Mouse (Mus musculus): ENCODE data around the gene Sec14l2. TPM values are rescaled to one million over a fixed set of nuclear protein-coding genes. Genes with fewer than 3 reads are reported as not detected.
A peak's percentile ranks its signal among the peaks of the same experiment; 100 is the strongest.

Gene Sec14l2
- total and polyA plus RNA-seq, 3 experiments, result 15.5 to 40.1 TPM; not detected in 1

- Histone ChIP-seq H3K4me1 (ENCODE audit: control insufficient read depth in 1 of 2, insufficient read depth in 2 of 2, low read length in 2 of 2) (no peaks in the 10 kb centered on the region), H3K36me3 (ENCODE audit: control insufficient read depth in 1 of 2, insufficient read depth in 2 of 2, low read length in 2 of 2) (no peaks in the 10 kb centered on the region), H3K9me3 (replicated peaks; ENCODE audit: insufficient read depth, low read length) (no peaks in the 10 kb centered on the region), H3K4me3 (ENCODE audit: control insufficient read depth in 1 of 2, insufficient read depth in 1 of 2, low read depth in 2 of 2, low read length in 2 of 2) (no peak overlapping the region), H3K9ac (ENCODE audit: control insufficient read depth, low read depth, low read length, poor library complexity, severe bottlenecking) (no peak overlapping the region), H3K79me2 (ENCODE audit: control insufficient read depth, insufficient read depth, low read length, poor library complexity) (no peaks in the 10 kb centered on the region), H3K27ac (ENCODE audit: control insufficient read depth, low read depth, low read length) (no peak overlapping the region), H3K27me3 (ENCODE audit: control insufficient read depth in 1 of 2, insufficient read depth in 2 of 2, low read length in 2 of 2) (no peaks in the 10 kb centered on the region)
- TF ChIP-seq ZNF384 (IDR thresholded peaks at IDR 0.05; ENCODE audit: low read depth, low read length), result no peak
- no peak for TF ChIP-seq RCOR1 (IDR thresholded peaks at IDR 0.05; ENCODE audit: low read depth, low read length)
- TF ChIP-seq ZKSCAN1 (IDR thresholded peaks at IDR 0.05; ENCODE audit: low read depth, low read length), result no peak
- no peak for DNase-seq (ENCODE audit: low read depth, low spot score)
These were observed 20.3 kb upstream of the Sec14l2 start for GRCm38 (mm10) chr11:4143281-4144062.

- no peak for DNase-seq (ENCODE audit: low read depth, low spot score)
- H3K4me3 ChIP-seq (ENCODE audit: control insufficient read depth in 1 of 2, insufficient read depth in 1 of 2, low read depth in 2 of 2, low read length in 2 of 2), result no peak overlapping the region
- H3K27me3 ChIP-seq (ENCODE audit: control insufficient read depth in 1 of 2, insufficient read depth in 2 of 2, low read length in 2 of 2), result no peaks in the 10 kb centered on the region
- no peaks in the 10 kb centered on the region for H3K9me3 ChIP-seq (replicated peaks; ENCODE audit: insufficient read depth, low read length)
- no peak overlapping the region for H3K27ac ChIP-seq (ENCODE audit: control insufficient read depth, low read depth, low read length)
- H3K79me2 ChIP-seq (ENCODE audit: control insufficient read depth, insufficient read depth, low read length, poor library complexity), result no peaks in the 10 kb centered on the region
- H3K36me3 ChIP-seq (ENCODE audit: control insufficient read depth in 1 of 2, insufficient read depth in 2 of 2, low read length in 2 of 2), result no peaks in the 10 kb centered on the region
- no peaks in the 10 kb centered on the region for H3K4me1 ChIP-seq (ENCODE audit: control insufficient read depth in 1 of 2, insufficient read depth in 2 of 2, low read length in 2 of 2)
- H3K9ac ChIP-seq (ENCODE audit: control insufficient read depth, low read depth, low read length, poor library complexity, severe bottlenecking), result no peak overlapping the region
- TF ChIP-seq MAFK (IDR thresholded peaks at IDR 0.05; ENCODE audit: borderline replicate concordance, low read depth, low read length) (peak; percentile 56; the same call in 1 of the 2 replicates), CHD2 (IDR thresholded peaks at IDR 0.05; ENCODE audit: low read length) (no peak)
These were observed 19.1 kb upstream of the Sec14l2 start for GRCm38 (mm10) chr11:4142352-4142751.

- no peak overlapping the region for H3K4me3 ChIP-seq (ENCODE audit: control insufficient read depth in 1 of 2, insufficient read depth in 1 of 2, low read depth in 2 of 2, low read length in 2 of 2)
- TF ChIP-seq GABPA (IDR thresholded peaks at IDR 0.05; ENCODE audit: low read depth, low read length) (no peak), TCF12 (IDR thresholded peaks at IDR 0.05; ENCODE audit: low read depth, low read length) (no peak), POLR2AphosphoS2 (IDR thresholded peaks at IDR 0.05; ENCODE audit: low read length) (no peak), ZNF384 (IDR thresholded peaks at IDR 0.05; ENCODE audit: low read depth, low read length) (no peak), BHLHE40 (IDR thresholded peaks at IDR 0.05; ENCODE audit: borderline replicate concordance, low read depth, low read length) (no peak), MAX (IDR thresholded peaks at IDR 0.05; ENCODE audit: low read length) (no peak)
- H3K9me3 ChIP-seq (replicated peaks; ENCODE audit: insufficient read depth, low read length), result no peaks in the 10 kb centered on the region
- H3K79me2 ChIP-seq (ENCODE audit: control insufficient read depth, insufficient read depth, low read length, poor library complexity), result no peaks in the 10 kb centered on the region
- no peak overlapping the region for H3K27ac ChIP-seq (ENCODE audit: control insufficient read depth, low read depth, low read length)
- no peak for DNase-seq (ENCODE audit: low read depth, low spot score)
- H3K4me1 ChIP-seq (ENCODE audit: control insufficient read depth in 1 of 2, insufficient read depth in 2 of 2, low read length in 2 of 2), result no peaks in the 10 kb centered on the region
- no peak overlapping the region for H3K9ac ChIP-seq (ENCODE audit: control insufficient read depth, low read depth, low read length, poor library complexity, severe bottlenecking)
- no peaks in the 10 kb centered on the region for H3K27me3 ChIP-seq (ENCODE audit: control insufficient read depth in 1 of 2, insufficient read depth in 2 of 2, low read length in 2 of 2)
- no peaks in the 10 kb centered on the region for H3K36me3 ChIP-seq (ENCODE audit: control insufficient read depth in 1 of 2, insufficient read depth in 2 of 2, low read length in 2 of 2)
These were observed 18.3 kb upstream of the Sec14l2 start for GRCm38 (mm10) chr11:4141505-4141904.
